Mouse (Mus musculus): ENCODE results near the gene Ralb. TPM values are rescaled to one million over a fixed set of nuclear protein-coding genes. Genes with fewer than 3 reads are reported as not detected.

The Ralb gene
- 1 to 10 TPM; 5.8 to 7.8 TPM for total RNA-seq (2023)

DNA sequence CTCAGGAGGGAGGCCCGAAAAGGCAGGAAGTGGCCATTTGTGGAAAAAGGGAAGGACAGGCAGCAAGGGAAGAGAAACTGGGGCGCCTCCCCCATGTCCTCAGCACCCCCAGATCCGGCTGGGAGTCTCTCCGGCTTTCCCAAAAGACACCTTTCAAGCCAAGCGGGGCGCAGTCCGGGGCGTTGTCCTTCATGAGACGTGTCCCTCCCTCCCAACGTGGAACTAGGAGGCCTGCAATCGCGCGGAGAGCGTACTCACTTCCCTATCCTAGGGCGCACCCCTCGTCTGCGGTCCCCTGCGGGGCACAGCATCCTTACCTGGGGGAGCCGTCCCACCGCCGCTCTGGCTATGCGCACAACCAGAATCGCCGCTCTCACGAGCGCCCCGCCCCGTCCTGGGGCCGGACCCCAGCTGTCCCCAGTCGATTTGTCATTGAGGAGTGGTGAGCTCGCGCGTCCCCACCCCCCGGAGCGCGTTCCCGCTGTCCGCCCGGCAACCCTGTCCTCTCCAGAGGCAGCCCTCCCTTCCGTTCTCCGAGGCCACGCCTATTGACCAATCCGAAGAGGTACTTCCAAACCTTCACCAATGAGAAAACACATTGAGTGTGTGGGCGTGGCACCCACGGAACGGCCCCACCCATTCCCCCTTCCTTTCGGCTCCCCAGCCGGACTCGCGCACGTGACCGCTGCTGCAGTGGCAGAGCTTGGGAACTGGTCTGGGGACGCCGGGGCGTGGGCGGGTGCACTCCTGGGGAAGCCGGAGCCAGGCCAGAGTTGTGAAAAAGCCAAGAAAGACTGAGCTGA, at the start of gene Ralb:
Gene Ralb, minus strand, starts transcription at position 535 of the 803 bp plus-strand sequence.

DNA sequence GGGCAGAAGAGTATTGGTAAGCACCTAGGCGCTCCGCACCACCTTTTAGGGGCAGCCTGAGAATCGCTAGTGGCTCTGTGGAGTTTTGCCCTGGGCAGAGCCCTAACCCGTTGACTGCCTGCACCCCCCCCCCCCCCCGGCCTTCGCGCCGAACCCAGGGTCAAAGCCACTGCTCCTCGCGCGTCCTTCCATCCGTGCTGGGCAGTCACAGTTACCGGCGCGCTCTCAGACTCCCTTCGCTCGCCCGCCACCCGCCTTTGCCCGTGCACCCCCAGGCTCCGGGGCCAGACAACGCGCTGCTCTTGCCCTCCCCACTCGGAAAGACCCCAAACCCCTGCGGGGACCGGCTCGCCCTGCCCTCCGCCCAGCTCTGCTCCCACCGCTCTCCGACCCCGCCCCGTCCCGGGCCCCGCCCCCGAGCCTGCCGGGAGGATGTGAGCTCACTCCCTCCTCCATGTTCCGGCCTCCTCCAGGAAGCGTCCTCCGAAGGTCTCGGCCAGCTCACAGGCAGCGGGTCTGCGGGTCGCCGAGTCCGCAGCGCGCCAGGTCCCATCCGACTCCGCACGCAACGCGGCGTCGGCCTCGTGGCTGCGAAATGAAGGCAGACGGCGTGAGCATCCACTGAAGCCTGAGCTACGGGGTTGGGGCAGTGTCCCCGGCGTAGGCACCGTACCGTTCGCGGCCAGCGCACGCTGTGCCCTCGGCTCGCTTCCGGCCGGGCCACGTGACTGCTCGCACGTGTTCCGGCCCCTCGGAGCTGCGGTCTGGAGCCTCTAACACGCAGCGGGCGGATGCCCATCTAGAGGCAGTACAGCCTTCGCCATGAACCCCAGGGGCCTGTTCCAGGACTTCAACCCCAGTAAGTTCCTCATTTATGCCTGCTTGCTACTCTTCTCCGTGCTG, 21.3 kb upstream of the Ralb start, which contains the start of gene Tmem185b:
Gene Tmem185b, plus strand, starts transcription at position 472 of the 903 bp plus-strand sequence.

DNA sequence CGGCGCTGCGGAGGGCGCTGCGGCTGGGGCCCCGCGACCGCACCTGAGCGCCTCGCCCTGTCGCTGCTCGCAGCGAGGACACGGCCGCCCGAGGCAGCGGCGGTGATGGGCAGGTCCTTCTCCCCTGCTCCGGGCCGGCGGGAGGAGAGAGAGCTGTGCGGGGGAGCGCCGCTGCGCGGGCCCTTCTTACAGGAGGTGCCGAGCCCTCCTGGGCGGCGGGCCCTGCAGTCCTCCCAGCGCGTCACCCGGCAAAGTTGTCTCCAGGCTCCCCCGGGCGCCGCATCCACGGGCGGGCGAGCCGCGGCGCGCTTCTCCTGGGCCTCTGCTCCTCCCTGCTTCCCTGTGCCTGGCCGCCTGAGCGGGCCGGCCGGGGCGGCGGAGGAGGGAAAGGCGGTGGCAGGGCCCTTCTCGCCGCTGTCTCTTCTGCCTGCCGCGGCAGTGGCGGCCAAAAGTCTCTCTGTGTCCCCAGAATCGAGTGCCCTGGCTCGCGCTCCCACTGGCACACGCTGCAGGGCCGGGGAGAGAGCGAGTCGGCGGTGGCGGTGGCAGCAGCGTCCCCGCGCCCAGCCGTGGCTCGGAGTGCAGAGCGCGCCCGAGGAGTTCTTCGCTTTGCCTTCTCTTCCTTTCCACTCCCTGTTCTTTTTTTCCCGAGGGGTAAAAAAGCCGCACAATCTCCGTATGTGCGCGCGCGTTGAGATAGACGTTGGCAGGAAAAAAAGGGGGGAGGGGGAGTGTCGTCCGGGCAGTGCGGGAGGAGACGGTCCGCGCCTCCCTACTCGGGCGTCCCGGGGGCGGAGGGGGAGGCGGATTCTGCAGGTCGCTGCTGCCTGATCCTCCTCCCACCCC, 82.8 kb downstream of the Ralb start, which contains the start of gene Inhbb:
Gene Inhbb, minus strand, starts transcription at position 673 of the 846 bp plus-strand sequence.

Other genes with a start within 250 kb of the Ralb start
- gene Inhbb, start 82.5 kb downstream of the Ralb start, total RNA-seq (2023) = not detected
- gene Tmem185b, start 21.4 kb upstream of the Ralb start, total RNA-seq (2023) = 10 to 100 TPM; 22.6 to 27.6 TPM
- 1 to 10 TPM; 2.3 to 2.6 TPM for gene Epb41l5, start 144.2 kb upstream of the Ralb start, total RNA-seq (2023)